Mouse (Mus musculus) myocyte (in vitro differentiated cells): Measurements from ENCODE around the gene Abhd14a.
A peak's percentile ranks its signal among the peaks of the same experiment; 100 is the strongest.

ENCODE experiments used
- CEBPB ChIP-seq: IDR thresholded peaks from 2 replicates; pipeline ENCODE4 v1.6.1; 2011; ENCODE audit warnings: mild to moderate bottlenecking, moderate library complexity; ENCODE audit not compliant: poor library complexity, insufficient read depth, severe bottlenecking
- MAX ChIP-seq: IDR thresholded peaks from one replicate; pipeline ENCODE4 v1.6.1; 2011; ENCODE audit warnings: low read depth, mild to moderate bottlenecking, control low read depth
- MYOD1 ChIP-seq, 3 experiments: IDR thresholded peaks; one replicate each; pipeline ENCODE4 v1.6.1; 2011; ENCODE audit warnings: control low read depth in 2 of 3, low read depth in 2 of 3, mild to moderate bottlenecking in 2 of 3, moderate library complexity in 1 of 3; ENCODE audit not compliant: insufficient read length in 2 of 3, control insufficient read depth in 1 of 3
- POLR2A ChIP-seq: IDR thresholded peaks from one replicate; pipeline ENCODE4 v1.6.1; 2011; ENCODE audit warnings: low read depth, mild to moderate bottlenecking, control low read depth, moderate library complexity; ENCODE audit not compliant: insufficient read length
- POLR2AphosphoS2 ChIP-seq: IDR thresholded peaks from one replicate; pipeline ENCODE4 v1.6.1; 2011; ENCODE audit warnings: low read depth, control low read depth; ENCODE audit not compliant: insufficient read length
- REST ChIP-seq: IDR thresholded peaks from one replicate; pipeline ENCODE4 v1.6.1; 2011; ENCODE audit warnings: mild to moderate bottlenecking, control low read depth, moderate library complexity; ENCODE audit not compliant: insufficient read depth, insufficient read length
- TCF12 ChIP-seq: IDR thresholded peaks from one replicate; pipeline ENCODE4 v1.6.1; 2011; ENCODE audit warnings: mild to moderate bottlenecking, control low read depth; ENCODE audit not compliant: poor library complexity, insufficient read depth, severe bottlenecking
- USF1 ChIP-seq: IDR thresholded peaks from one replicate; pipeline ENCODE4 v1.6.1; 2011; ENCODE audit warnings: low read depth, mild to moderate bottlenecking, control low read depth, moderate library complexity

GRCm38 (mm10) chr9:106454888-106455681 is 7.6 kb upstream of the Abhd14a start:
- no peak for TF ChIP-seq CEBPB
- peak; percentile 38 for TF ChIP-seq MAX
- peak; percentile 35 for TF ChIP-seq POLR2A
- no peak for TF ChIP-seq TCF12
- TF ChIP-seq USF1: peak; percentile 57
- TF ChIP-seq MYOD1 (IDR thresholded peaks at IDR 0.05; ENCODE audit: control insufficient read depth in 1 of 3, insufficient read length in 2 of 3, low read depth in 2 of 3): peak in 1 of 3 experiments; percentile 15
- no peak for TF ChIP-seq REST
- TF ChIP-seq POLR2AphosphoS2: no peak
